Mouse (Mus musculus) kidney, adult 11 months (tissue): ENCODE measurements around the gene Gatad1.
A peak's percentile ranks its signal among the peaks of the same experiment; 100 is the strongest.
"Not testable (repeated sequence)": the region's sequence is repeated elsewhere in the genome, so short reads cannot be mapped to it uniquely, and the experiment has no call there.

Experiments used
- DNase-seq: peaks from one replicate; pipeline ENCODE4 v3.0.0; 2022

The Gatad1 gene

DNA sequence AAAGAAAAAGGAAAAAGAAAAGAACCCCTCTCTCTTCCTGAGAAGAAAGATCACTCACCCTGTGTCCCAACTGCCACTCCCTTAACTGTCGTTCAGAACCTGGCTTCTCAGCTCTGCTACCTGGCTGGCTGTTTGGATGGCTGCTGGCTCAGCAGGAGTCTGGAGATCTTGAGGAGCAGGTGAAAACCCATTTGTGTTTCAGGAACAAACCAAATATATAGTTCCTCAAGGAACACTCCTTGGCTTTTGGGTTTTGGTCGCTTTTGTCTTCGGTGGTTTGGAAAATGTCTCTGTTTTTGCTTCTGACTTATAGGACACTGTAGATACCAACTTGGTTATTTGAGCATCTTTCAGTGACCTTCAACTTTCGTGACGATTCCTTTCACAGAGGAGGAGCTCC is at the start of gene Gatad1:
Gatad1 (minus strand) TSS at position 101 of the 400 bp plus-strand sequence.
- no peak for DNase-seq

DNA sequence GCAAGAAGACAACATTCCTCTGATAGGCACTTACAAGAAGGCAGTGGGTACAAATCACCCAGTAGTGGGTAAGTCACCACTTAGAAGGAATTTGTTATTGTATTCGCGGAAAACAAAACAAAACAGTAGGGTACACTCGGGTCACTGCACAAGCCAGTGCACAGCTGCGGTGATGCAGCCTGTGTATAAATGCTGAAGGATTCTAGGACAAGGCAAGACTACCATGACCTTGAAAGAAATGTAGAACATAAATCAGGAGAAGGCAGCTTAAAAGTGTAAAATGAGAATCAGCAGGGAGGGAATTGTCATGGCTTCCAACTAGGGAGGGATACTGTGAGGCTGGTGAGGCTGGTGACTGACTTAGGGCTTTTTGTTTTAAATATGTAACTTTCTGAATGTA is 45.2 kb upstream of the Gatad1 start:
- no peak for DNase-seq

DNA sequence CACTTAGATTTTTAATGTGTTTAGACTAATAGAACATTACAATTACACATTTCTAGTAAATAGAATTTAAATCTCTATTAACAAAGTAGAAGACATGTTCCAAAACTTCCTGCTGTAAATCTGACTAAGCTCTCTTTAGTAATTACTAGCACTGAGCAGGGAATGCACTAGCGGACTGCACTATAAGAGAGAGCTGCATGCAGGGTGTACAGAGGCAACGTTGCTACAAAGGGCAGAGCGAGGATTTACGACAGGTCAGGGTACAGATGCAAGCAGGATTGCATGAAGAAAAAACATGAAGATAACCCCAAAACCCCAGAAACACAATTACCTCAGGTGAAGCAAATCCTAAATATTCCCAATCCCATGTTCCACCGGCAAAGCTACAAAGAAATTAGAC is 43.0 kb upstream of the Gatad1 start:
- no peak for DNase-seq

DNA sequence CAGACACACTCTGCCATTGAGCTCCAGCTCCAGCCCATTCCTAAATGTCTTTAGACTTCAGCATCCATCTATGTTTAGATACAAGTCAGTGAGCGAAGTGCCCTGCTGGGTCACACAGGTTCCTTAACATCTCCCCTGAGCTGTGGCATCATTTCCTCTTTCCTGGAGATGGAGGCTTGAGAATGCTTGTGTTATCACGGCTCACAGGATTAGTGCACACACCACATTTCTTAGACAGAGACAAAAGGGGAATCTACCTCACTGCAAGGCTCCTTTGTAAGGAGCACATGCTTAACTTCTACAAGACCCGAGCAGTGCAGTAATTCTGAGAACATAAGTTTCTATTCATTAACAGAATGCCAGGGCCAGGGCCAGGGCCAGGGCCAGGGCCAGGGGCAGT is 39.0 kb upstream of the Gatad1 start:
- DNase-seq, result no peak

DNA sequence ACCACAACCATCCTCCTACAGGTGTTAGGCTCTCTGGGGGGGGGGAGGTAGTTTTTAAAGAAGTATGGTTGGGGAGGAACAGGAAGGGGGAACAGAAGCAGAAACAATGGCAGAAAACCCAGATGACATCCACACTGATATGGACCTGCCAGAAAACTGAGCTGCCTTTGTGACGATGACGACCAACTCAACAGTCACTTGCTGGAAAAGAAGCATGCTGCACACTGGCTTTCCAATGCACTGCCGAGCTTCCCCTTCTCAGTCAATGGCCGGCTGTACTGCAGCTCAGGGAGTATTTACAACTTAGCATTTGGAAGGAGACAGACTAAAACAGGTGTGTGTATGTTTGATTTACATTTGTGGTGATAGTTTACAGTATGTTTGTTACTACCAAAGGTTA is 38.2 kb upstream of the Gatad1 start:
- no peak for DNase-seq

DNA sequence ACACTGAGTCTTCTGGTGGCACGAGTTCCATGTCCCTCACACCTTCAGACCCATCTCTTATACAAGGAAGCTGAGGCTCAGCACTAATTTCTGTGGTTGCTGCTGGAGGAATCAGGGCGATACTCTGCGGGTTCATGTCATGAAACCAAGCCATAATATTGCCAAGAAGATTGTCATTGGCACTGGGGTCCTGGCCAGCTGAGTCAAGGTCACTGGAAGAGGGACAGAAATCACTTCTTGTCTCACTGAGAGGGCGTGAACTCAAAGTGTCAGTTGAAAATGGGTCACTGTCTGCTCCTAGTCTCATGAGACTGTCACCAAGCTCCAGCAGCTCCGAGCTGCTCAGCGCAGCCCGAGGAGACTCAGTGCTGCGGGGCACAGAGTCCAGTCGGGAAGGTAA is 36.0 kb upstream of the Gatad1 start:
- no peak for DNase-seq

DNA sequence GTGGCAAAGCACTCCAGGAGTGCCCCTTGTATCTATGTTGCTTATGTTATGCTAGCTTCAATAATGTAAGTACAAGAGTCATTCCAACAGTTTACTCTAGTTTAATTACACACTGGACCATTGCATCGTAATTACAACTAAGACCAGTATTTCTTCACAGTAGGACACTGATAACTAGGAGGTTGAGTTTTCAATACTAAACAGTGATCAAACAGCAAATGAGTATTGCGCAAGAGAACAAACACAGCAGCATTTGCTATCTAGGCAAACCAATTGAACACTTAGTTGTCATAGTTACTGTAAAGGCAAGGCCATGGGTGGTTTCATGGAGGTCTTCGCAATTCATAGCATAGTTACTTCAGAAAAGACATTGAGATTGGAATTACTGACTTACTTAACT is 34.3 kb upstream of the Gatad1 start:
- DNase-seq, result no peak

DNA sequence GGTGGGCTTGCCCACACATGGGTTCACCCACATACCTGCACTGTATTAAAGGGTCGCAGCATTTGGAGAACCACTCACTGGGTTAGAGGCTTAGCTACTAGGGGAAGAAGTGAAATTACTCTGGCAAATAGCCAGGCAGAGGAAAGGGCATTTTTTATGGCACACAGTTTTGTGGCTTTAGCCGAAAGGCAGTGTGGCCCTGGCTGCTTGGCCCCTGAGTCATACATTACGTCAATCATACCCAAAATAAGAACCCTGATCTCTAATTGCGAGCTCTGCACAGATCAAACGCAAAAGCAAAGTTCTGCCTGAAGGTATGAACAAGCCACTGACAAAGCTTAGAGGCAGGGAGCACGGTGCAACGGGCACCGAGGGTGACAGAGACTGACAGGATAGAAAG is 31.3 kb upstream of the Gatad1 start:
- DNase-seq, result no peak

DNA sequence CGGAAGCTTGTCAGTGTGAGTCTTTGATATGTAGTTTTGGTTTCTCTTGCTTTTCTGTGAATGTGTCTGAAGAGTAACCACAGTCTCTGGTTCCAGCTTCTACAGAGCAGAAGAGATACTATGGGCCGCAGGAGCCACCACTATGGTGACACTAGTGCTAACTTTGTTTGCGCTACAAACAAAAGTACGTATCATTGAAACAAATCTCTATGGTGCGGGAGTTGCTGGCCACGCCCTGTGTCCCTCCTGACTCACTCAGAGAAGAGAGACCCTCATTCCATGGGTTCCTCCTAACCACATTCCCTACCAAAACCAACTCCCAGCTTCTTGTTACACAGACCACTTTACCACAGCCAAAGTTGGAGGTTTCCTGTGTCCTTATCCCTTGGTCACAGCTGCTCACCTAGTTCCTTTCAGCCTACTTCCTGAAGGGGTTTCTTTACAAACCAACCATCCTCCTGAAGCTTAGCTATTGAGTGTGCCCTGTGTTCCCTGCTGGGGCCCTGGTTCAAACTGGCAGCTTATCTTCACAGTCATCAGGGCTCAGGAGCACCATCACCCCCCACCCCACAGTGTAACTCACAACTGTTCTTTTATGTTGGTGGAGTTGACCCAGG is 13.1 kb upstream of the Gatad1 start:
- DNase-seq, result no peak

DNA sequence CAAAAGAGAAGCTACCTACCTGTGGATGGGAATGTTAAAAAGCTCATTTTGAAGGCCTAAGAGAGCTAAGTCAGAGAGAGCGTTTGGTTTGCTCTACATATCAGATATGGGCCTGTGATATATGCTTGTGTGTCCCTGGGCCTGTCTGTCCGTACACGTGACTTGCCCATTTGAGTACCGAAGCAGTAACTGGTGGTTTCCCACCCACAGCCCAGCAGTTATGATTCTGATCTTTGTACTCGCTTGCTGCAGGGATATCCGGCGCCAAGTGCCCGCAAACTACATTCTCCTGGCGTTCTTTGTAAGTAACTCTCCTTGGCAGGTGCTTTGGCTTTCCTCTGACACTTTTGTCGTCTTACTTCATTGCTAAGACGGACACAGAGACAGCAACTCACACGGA is 9.6 kb upstream of the Gatad1 start:
- DNase-seq, result no peak

DNA sequence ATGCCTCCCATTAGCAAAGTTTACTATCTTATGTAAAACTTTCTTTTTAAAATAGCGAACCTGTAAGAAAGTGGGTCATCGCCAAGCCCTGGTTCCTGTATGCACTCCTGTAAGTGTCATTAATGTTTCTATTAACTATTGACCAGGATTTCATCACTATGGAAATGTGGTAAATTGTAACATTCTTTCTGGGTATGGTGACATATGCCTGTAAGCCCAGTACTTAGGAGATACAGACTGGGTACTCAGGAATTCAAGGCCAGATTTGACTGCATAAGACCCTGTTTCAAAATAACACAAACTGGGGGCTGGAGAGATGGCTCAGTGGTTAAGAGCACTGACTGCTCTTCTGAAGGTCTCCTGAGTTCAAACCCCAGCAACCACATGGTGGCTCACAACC is 8.2 kb upstream of the Gatad1 start:
- no peak for DNase-seq

DNA sequence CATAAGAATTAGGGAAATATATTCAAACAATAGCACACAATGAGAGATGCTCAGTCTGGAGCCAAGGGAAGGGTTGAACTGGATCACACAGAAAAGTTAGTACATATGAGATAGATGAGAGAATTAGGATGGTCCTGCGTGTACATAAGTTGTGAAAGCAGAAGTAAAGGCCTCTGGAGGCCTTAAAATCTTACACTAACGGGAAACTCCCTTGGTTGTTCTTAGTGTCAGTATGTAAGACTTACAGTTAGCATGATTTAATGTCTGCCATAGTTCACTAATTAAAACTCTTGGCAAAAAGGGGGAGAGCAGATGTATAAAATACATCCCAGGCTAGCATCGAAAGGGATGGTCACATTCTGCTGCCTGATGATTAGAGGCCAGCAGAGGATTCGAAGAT is 3.2 kb downstream of the Gatad1 start:
- no peak for DNase-seq

DNA sequence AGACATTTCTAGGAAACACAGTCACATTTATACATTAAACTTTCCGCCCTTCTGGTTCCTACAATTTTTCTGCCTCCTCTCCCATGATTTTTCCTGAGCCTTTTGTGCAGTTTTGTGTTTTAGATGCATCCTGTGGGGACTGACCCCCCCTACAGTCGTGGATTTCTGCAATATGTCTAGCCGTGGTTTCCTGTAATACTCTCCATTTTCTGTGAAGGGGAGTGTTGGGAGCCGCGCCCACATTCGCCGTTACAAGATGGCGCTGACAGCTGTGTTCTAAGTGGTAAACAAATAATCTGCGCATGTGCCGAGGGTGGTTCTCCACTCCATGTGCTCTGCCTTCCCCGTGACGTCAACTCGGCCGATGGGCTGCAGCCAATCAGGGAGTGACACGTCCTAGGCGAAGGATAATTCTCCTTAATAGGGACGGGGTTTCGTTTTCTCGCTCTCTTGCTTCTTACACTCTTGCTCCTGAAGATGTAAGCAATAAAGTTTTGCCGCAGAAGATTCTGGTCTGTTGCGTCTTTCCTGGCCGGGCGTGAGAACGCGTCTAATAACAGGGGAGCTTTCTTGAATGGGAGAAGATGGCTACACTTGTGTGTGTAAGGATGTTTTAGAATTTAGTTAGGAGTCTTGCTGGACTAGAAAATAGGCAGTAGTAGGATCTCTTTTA is 3.9 kb downstream of the Gatad1 start:
- not testable (repeated sequence) for DNase-seq

DNA sequence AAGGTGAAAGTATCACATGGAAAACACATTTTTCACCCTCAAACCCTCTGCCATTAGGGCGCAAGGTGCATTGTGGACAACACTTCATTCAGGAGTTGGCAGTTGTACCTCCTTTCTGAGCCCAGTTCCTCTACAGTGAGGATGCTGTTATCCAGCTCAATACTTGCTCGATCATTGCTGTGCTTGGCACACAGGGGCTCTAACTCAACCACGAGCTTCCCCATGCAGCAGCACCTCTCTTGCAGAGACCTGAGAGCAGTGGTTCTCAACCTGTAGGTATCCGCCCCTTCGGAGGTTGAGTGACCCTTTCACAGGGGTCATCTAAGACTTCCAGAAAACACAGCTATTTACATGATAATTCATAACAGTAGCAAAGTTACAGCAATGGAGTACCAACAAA is 5.4 kb downstream of the Gatad1 start:
- no peak for DNase-seq

DNA sequence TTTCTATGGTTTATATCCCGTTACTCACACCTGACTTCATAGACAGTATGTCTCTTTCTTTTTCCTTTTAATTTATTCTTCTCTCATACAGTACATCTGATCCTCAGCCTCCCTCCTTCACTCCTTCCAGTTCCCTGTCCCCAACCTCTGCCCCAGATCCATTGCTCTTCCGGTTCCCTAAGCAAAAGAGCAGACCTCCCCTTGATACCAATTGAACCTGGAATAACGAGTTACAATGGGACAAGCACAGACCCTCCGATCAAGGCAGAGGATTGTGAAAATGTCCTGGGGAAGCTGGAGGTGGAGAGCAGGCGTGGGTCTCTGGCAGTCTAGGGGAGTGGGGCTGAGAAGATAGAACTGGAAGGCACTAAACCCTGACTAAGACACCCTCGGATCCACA is 6.1 kb downstream of the Gatad1 start, which contains the start of gene Tmbim7:
Tmbim7 (plus strand) TSS at position 301 of the 400 bp plus-strand sequence.
- no peak for DNase-seq

DNA sequence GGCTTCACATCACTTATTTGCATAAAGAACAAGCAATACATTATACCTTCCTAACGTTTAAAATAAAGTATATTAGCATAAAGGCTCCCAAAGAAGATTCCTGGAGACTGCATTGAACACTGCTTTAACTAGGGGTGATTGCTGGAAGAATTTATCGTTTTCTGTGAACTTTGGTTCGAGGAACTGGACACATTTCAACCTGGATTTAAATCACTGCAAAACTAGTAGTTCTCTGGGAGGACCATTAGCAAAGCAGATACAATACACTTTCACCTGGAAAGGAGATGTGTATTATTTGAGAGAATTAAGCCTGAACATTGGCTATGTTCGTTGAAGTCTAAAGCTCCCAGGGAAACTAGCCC is 8.2 kb downstream of the Gatad1 start:
- DNase-seq, result no peak

DNA sequence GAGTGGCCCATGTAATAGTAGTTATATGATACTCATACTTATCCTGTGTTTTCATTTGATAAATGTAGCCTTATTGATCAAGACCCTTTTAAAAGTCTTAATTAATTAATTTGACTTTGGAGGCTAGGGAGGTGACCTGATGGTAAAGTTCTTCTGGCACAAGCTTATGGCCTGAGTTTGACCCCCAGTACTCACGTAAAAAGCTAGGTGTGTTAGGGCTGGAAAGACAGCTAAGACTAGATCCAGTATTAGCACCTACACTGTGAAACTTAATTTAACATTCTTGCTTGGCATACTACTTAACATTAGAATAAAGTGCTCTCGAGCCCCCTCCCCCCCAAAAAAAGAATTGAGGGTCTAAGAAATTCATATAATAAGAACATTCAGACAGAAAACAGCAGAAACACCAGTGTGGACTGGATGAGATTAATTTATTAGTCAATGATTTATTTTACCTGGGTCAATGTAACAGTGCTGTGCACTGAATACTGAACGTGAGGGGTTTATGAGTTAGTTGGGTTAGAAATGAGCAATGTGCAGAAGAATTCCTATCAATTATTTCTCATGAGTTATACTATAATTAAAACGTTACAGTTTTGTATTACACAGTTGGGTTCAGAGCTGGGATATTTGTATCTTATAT is 8.7 kb downstream of the Gatad1 start:
- no peak for DNase-seq

DNA sequence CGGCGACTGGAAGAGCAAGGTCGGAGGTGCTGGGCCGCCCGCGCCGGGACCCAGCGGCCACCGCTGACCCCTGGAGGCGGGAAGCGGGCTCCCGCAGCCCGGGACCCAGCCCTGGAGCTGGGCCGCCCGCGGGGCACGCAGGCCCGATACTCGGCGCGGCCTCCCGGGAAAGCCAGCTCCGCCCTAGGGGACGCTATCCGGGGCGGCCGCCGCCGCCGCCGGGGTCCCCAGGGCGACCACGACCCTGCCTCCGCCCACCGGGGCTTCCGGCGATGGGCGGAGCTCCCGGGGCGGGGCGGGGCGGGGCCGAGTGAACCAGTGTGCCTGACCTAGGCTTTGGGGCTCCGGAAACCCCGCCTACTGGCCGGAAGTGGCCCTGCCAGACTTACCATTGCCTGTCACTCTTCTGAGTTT is 9.3 kb downstream of the Gatad1 start:
- DNase-seq, result peak; percentile 94

DNA sequence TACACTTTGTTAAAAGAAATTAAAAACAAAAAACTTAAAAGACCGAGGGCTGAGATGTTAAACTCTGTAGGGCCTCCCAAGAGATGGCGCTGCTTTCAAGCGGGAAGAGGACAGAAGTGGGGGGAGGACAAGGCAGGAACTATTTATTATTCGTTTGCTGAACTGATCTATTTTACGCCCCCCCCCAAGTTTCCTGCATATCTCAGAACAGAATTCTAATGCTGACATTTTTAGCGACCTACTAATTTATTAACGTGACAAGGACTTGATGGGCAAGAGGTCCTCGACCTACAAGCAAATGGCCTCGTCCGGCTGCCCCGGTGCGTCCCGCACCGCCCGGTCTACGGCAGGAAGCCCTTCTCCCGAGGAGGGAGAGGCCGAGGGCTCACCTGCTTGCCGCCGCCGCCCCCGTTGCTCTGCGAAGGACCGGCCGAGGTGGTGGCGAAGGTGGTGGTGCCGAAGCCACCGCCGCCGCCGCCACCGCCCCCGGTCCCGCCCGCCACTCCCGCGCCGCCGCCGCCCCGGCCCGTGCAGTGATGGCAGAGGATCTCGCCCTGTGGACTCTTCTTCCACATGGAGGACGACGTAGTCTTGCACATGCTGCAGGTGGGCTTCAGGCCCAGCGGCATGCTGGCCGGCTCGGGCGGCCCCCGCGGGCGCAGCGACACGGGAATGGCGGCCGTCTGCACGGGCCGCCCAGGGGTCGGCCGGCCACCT is 9.8 kb downstream of the Gatad1 start:
- peak; percentile 37 for DNase-seq

DNA sequence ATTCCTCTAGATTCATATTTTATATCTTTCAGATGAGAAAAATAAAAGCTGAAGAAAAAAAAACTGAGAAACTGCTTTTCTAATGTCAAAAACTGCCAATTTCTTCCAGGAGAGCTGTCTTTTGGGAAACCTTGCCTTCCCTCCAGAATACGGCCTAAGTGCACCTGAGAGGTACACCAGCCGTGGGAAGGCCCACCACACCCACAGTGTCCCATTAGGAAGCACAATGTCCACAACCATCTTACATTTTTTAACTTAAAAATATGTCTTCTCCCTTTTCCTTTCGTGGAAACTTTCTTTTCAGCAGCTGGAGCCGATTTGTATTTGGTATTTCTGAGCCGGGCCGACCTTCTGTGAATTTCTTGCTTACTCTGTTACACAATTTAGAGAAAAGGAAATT is 10.4 kb downstream of the Gatad1 start:
- DNase-seq, result no peak

DNA sequence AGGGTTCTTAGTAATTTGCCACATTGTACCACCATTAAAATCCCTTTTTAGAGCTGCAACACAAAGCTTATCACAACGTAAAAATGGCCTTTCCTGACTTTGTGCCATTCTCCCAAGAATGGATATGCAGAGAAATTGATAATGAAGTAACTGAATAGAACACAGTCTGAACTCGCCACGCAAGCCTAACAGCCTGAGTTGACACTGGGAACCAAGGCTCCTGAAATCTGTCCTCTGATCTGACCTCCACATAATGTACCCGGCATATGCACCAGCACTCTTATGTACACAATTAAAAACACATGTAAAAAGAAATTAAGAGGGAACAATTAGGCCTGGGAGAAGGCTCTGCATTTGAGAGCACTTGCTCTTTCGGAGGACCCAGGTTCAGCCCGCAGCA is 11.7 kb downstream of the Gatad1 start:
- DNase-seq, result no peak

DNA sequence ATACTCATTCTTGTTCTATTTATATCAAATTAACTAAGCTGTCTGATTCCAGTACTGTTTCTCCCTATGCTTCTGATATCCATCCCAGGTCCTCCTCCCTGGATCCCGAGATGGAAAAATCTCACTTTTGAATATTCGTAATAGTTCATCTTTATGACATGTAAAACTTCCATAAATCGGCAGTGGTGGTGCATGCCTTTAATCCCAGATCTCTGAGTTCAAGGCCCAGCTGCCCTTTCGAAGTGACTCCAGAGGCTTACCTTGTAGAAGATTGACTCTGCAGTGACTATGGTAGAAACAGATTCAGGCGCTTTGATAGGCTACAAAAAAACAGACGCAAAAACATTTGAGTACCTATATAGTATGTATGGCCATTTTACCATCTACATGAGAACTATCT is 12.4 kb downstream of the Gatad1 start:
- no peak for DNase-seq

DNA sequence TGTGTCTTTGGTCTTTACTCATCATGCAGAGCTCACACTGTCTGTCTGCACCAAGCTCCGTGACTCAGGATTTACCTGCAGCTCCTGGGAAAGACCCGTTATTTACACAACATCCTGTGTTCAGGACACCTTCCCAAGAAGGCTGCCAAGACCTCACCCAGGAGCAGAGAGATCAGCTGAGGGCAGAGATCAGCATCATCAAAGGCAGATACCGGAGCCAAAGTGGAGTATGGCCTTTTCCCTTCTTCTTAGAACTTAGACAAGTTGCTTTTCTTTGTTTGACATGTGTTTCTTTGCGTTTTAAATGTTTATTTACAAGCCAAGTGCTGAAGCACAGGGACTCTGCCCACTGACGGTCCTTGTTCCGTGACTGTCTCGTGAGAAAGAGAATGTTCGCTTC is 21.7 kb downstream of the Gatad1 start:
- no peak for DNase-seq

DNA sequence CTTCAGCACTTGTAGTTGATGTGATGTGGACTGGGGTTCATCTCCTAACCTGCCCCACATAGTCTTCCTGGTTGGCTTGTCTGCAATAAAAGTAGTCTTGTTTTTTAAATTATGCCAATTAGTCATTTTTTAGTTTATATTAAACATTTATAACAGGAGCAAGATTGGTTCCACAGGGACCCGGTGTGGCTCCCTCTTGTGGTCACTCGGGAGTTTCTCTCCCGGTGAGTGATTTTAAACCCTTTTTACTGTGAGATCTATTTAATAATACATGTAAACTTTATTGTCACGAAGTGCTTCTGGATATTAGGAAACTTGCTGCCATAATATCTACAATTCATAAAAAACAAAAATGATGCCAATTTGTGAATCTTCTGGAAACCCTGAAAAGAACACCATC is 23.0 kb downstream of the Gatad1 start:
- no peak for DNase-seq
